Mouse (Mus musculus) hindbrain, embryonic 16.5 days (tissue): ENCODE results near the gene Ctsa. TPM values are rescaled to one million over a fixed set of nuclear protein-coding genes. Genes with fewer than 3 reads are reported as not detected.

ENCODE experiments used
- polyA plus RNA-seq: library from polyadenylated mRNA; unstranded; fragments of >200 nt; fragmentation: Nextera tagmentation; extraction: Ambion mirVana; gene quantifications from 2 replicates; pipeline ENCODE4 v1.2.1, GENCODE M21; 2015

The Ctsa gene
- polyA plus RNA-seq, 1 experiment from 2014 or later: 108 TPM

Other genes with a start within 250 kb of the Ctsa start
- 0.20 TPM in 2 replicates for gene Wfdc6a, start 247.4 kb upstream of the Ctsa start, polyA plus RNA-seq
- gene Eppin, start 239.3 kb upstream of the Ctsa start, polyA plus RNA-seq: not detected in 2 replicates
- gene Wfdc6b, start 219.4 kb upstream of the Ctsa start, polyA plus RNA-seq: not detected in 2 replicates
- gene Wfdc8, start 219.2 kb upstream of the Ctsa start, polyA plus RNA-seq: not detected in 2 replicates
- gene Wfdc16, start 194.1 kb upstream of the Ctsa start, polyA plus RNA-seq: not detected in 2 replicates
- not detected in 2 replicates for gene Wfdc10, start 176.8 kb upstream of the Ctsa start, polyA plus RNA-seq
- gene Wfdc9, start 176.3 kb upstream of the Ctsa start, polyA plus RNA-seq: not detected in 2 replicates
- not detected in 2 replicates for gene Wfdc11, start 158.8 kb upstream of the Ctsa start, polyA plus RNA-seq
- gene Wfdc13, start 147.8 kb upstream of the Ctsa start, polyA plus RNA-seq: 0.15 TPM in 1 of 2 replicates, not detected in the other
- not detected in 2 replicates for gene Spint4, start 134.4 kb upstream of the Ctsa start, polyA plus RNA-seq
- not detected in 2 replicates for gene Spint5, start 117.6 kb upstream of the Ctsa start, polyA plus RNA-seq
- gene Wfdc3, start 86.9 kb upstream of the Ctsa start, polyA plus RNA-seq: 1.6 and 1.7 TPM in 2 replicates
- 55.9 and 60.0 TPM in 2 replicates for gene Dnttip1, start 86.9 kb upstream of the Ctsa start, polyA plus RNA-seq
- 69.0 and 75.0 TPM in 2 replicates for gene Ube2c, start 63.0 kb upstream of the Ctsa start, polyA plus RNA-seq
- gene Tnnc2, start 52.9 kb upstream of the Ctsa start, polyA plus RNA-seq: 0.68 and 44.8 TPM in 2 replicates
- 45.3 and 47.5 TPM in 2 replicates for gene Snx21, start 47.0 kb upstream of the Ctsa start, polyA plus RNA-seq
- 22.2 TPM in 2 replicates for gene Acot8, start 28.0 kb upstream of the Ctsa start, polyA plus RNA-seq
- gene Zswim3, start 27.8 kb upstream of the Ctsa start, polyA plus RNA-seq: 16.4 and 17.1 TPM in 2 replicates
- 26.1 and 32.7 TPM in 2 replicates for gene Zswim1, start 10.2 kb upstream of the Ctsa start, polyA plus RNA-seq
- gene Spata25, start 4.3 kb upstream of the Ctsa start, polyA plus RNA-seq: not detected in 2 replicates
- 6.7 and 7.8 TPM in 2 replicates for gene Neurl2, start 583 bp downstream of the Ctsa start, polyA plus RNA-seq
- gene Pltp, start 24.8 kb downstream of the Ctsa start, polyA plus RNA-seq: 127 and 140 TPM in 2 replicates
- 71.3 and 77.6 TPM in 2 replicates for gene Pcif1, start 46.4 kb downstream of the Ctsa start, polyA plus RNA-seq
- gene Zfp335, start 78.9 kb downstream of the Ctsa start, polyA plus RNA-seq: 13.4 and 17.1 TPM in 2 replicates
- 22.5 and 29.3 TPM in 2 replicates for gene Mmp9, start 107.9 kb downstream of the Ctsa start, polyA plus RNA-seq
- 52.7 and 54.9 TPM in 2 replicates for gene Slc12a5, start 127.9 kb downstream of the Ctsa start, polyA plus RNA-seq
- 83.8 and 90.0 TPM in 2 replicates for gene Ncoa5, start 202.0 kb downstream of the Ctsa start, polyA plus RNA-seq
- gene Cd40, start 222.8 kb downstream of the Ctsa start, polyA plus RNA-seq: 6.1 and 7.9 TPM in 2 replicates